Mouse (Mus musculus) heart, adult 18-20 months (tissue): ENCODE data around the gene Smc5. TPM values are rescaled to one million over a fixed set of nuclear protein-coding genes. Genes with fewer than 3 reads are reported as not detected.

Source experiments
- DNase-seq, 2 experiments: peaks; one replicate each; pipeline ENCODE4 v3.0.0; 2021 to 2022; ENCODE audit warnings: mixed read lengths in 1 of 2
- total RNA-seq, 2 experiments: library from RNA; stranded (reverse); gene quantifications; 2 replicates each; pipeline ENCODE4 v1.2.3; 2021

The Smc5 gene
- total RNA-seq, 2 experiments from 2014 or later, result 19.3 to 19.5 TPM

DNA sequence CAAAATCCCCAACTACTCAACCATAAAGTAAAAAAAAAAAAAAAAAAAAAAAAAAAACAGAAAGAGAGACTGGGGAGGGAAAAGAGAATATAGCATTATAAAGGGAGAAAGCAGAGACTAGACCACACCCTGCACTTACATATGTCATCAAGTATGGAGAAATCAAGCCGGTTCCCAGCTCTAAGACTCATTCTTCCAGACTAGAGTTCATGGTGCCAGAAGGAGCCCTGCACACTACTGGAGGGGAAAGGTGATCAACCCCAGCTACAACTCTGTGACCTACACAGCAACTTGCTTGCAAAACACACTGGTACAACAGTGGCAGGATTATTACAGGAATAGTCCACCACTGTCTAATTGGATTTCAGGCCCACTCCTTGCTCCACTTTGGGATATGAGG lies 84.0 kb downstream of the Smc5 start:
- no peak for DNase-seq

GRCm38 (mm10) chr19:23188986-23189385 lies 84.7 kb downstream of the Smc5 start:
- DNase-seq, result no peak

DNA sequence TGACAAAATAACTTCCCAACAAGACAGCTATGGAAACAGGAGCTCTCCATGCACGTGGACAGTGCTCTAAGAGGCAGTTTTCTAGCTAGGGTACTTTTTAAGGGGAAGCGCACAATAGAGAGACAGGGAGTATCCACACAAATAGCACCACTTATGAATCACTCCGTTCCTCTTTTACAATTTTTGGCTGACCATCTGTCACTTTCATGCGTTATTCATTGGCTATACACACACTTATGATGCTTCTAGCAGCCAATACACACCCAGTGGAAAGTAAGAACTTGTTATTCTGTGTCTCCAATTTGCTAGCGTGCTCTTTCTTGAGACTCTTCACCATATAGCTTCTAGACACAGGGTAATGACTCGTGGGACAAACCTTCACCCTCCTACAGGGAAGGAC lies 86.0 kb downstream of the Smc5 start:
- no peak for DNase-seq

- DNase-seq, result no peak
These were observed 89.6 kb downstream of the Smc5 start for GRCm38 (mm10) chr19:23184068-23184467.

- no peak for DNase-seq
These were observed 90.2 kb downstream of the Smc5 start for GRCm38 (mm10) chr19:23183493-23183892.

DNA sequence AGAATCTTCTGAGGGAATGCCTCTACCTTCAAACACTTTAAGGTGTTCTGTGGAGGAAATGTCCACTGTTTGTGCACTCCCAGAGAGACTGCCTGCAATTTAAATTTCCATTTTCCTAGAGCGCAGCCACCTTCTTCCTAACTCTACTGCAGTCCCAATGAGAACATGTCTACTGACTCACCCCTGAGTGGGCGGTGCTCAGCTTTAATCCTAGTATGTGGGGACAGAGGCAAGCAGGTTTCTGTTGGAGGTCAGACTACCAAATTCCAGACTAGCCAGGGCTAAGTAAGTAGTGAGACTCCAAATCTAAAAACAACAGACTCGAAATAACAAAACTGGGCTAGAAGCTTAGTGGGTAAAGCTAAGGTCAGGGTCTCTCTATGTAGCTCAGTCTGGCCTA lies 95.2 kb downstream of the Smc5 start:
- no peak for DNase-seq

- no peak for DNase-seq
These were observed 98.2 kb downstream of the Smc5 start for GRCm38 (mm10) chr19:23175511-23175910.

- DNase-seq, result no peak
These were observed 98.6 kb downstream of the Smc5 start for GRCm38 (mm10) chr19:23175090-23175489.

- no peak for DNase-seq
These were observed 102.6 kb downstream of the Smc5 start for GRCm38 (mm10) chr19:23171136-23171535.

- DNase-seq, result no peak
These were observed 103.2 kb downstream of the Smc5 start for GRCm38 (mm10) chr19:23170476-23170875.

DNA sequence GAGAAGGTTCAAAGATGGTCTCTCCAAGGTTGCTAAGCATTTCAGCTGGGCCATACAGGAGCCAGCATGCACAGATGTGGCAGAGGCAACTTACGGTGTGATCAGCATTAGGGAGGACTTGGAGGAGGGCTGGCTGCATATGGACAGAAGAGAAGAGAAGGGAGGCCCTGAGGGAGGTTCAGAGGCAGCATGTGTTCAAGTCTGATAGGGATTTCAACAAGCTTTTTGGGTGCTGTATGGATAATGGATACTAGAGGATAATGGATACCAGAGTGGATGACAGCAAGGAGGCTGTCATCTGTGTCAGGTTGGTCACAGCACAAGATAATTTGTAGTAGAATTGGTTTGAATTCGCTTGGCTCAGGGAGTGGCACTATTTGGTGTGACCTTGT lies 104.0 kb downstream of the Smc5 start:
- DNase-seq, result no peak

DNA sequence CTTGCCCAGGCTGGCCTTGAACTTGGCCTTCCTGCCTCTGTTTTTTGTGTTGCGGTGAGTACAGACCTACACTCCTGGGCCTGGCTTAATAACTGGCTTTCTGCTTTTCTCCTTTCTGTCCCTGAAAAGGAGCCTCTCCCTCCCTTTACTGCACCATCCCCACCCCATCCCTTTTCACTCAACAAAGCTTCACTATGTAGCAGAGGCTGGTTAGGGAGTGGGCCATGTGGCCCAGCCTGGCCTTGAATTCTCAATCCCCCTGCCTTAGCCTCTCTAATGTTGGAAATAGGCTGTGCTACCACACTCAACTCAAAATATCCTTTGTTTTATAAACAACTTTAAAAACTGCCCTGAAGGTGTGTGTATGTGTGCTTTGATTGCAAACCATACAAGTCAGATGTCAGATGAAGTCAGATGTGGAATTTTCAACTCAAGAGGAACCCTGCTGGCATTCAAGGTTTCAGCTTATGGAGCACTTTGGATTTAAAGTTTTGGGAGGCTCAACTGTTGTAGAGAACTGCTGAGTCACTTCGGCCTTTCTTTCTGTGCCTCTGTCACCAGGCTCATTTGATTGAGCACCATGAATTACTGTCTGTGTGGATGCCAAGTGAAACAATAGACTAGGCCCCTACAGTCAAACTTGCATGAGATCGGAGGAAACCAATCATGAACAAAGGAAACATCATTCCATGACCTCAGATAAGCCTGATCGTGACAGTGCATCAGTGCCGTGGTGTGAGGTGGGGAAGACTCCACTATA lies 104.6 kb downstream of the Smc5 start:
- DNase-seq, result no peak

- no peak for DNase-seq
These were observed 107.0 kb downstream of the Smc5 start for GRCm38 (mm10) chr19:23166550-23167284.

DNA sequence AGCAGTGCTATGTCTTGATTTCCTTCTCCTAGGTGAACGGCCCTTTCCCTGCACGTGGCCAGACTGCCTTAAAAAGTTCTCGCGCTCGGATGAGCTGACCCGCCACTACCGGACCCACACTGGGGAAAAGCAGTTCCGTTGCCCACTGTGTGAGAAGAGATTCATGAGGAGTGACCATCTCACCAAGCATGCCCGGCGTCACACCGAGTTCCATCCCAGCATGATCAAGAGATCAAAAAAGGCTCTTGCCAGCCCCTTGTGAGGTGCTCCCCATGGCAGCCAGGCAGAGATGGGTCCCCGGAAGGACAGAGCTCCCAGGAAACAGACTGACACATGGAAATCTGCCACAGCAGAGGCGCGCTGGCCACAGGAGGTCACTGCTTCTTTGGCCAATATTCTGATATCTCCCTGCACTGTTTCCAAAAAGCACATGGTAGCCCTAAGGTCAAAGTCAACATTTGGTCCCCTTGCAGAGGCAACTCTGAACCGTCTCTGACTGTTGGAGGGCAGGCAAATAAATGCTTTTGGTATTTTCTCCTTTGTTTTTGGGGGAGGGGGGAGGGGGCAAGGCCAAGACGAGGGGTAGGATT lies 109.0 kb downstream of the Smc5 start:
- peak in 1 of 2 experiments; percentile 49 for DNase-seq

GRCm38 (mm10) chr19:23163361-23163760 lies 110.3 kb downstream of the Smc5 start:
- peak in 1 of 2 experiments; percentile 38 for DNase-seq

DNA sequence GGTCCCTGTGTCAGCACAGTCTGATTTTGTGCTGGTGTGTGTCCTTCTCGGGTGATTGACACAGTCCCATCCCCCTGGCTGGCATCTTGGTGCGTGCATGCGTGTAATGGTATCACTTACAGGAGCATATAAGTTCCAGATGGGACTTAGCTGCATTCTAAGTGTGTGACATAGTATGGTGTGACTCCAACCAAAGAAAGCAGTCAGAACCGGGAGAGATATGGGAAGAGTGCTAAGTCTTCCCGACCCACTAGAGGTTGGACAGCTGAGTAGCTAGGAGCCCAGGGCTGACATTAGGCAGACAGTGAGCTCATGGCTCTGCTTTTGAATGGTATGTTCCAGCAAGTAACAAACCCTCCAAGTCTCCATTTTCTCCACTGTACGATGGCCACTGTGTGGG lies 110.8 kb downstream of the Smc5 start:
- DNase-seq, result no peak

GRCm38 (mm10) chr19:23162387-23162809 lies 111.3 kb downstream of the Smc5 start:
- DNase-seq, result peak in 1 of 2 experiments; percentile 62

GRCm38 (mm10) chr19:23159780-23160395 lies 113.8 kb downstream of the Smc5 start:
- DNase-seq, result no peak
